Mouse (Mus musculus): ENCODE results near the gene Olfr450.

- TF ChIP-seq CTCF (IDR thresholded peaks at IDR 0.05; ENCODE audit: control insufficient read depth, insufficient read depth, insufficient replicate concordance, low read depth, low read length) (no peak), POLR2A (IDR thresholded peaks at IDR 0.05; ENCODE audit: control insufficient read depth, low read depth, low read length) (no peak)
Measured at GRCm38 (mm10) chr6:42834084-42834483, 22.3 kb downstream of the Olfr450 start, which contains the start of gene Olfr449.

Data from testis, adult 2 months (tissue).